Mouse (Mus musculus) left cerebral cortex, postnatal 10 days (tissue): ENCODE measurements around the gene 1700017D01Rik. TPM values are rescaled to one million over a fixed set of nuclear protein-coding genes. Genes with fewer than 3 reads are reported as not detected.

Source experiments
- DNase-seq, 2 experiments: peaks; one replicate each; pipeline ENCODE4 v3.0.0; 2021 to 2022; ENCODE audit warnings: low spot score in 2 of 2, mixed read lengths in 1 of 2; ENCODE audit errors: extremely low spot score in 1 of 2
- intact Hi-C: fragments of 180-260 bp; cut with DNase I; formaldehyde crosslinking; loops from one replicate; pipeline ENCODE4 v1.15.1; 2025
- total RNA-seq, 2 experiments: library from RNA; stranded (reverse); gene quantifications; 2 replicates each; pipeline ENCODE4 v1.2.3; 2021

Gene 1700017D01Rik
- total RNA-seq, 2 experiments from 2014 or later, result not detected

DNA sequence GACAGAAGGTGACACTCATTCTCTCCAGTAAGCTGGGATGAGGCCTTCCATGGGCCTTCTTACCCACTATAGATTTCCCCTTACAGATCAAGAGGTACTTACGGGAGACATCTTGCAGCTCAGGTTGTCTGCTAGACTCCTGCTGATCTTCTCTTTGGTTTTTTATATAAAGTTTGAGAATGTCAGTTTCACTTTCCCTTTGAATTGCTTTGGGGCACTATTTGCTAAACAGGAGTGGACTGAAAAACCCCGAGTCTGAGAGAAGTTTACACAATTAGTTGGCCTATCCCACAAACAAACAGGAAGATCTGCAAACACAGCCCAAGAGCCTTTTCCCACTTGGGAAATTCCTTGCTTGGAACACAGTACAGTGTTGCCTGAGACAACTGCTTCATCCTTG, 80.4 kb downstream of the 1700017D01Rik start:
- intact Hi-C loops, result no loop called here
- DNase-seq, result no peak

DNA sequence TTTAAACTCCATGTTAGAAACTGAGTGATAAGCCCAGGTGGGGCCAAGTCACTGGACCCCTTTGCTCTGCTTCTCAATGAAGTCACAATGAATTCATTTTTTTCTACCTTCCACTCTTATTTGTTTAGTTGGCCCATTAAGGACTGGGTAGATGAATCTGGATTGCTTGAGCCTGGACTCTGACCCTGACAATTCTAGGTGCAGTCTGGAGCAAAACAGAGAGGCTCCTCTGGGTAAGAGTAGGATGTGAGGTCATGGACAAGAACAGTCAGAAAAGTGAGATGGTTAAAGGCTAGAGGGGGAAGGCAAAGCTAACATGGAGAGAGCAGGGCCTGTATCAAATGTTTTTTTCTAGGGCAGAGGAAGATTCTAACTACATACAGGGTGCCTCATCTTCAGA, 81.2 kb downstream of the 1700017D01Rik start:
- no peak for DNase-seq
- intact Hi-C loops, result no loop called here

DNA sequence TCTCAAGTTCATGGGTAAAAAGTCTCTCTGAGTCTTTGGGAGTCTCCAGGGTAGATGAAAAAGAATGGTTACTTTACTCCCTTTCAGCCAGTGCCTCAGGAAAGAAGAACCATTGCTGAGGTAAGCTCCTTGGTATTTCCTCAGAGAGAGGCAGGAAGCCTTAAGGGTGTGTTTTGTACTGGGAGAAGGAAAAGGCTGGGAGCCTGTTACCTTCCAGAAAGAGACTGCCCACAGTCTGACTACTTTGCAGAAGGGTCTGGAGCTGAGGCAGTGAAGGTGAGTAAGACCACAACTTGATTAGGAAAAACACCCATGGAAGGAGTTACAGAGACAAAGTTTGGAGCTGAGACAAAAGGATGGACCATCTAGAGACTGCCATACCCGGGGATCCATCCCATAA, 82.2 kb downstream of the 1700017D01Rik start:
- no peak for DNase-seq
- intact Hi-C loops, result no loop called here

DNA sequence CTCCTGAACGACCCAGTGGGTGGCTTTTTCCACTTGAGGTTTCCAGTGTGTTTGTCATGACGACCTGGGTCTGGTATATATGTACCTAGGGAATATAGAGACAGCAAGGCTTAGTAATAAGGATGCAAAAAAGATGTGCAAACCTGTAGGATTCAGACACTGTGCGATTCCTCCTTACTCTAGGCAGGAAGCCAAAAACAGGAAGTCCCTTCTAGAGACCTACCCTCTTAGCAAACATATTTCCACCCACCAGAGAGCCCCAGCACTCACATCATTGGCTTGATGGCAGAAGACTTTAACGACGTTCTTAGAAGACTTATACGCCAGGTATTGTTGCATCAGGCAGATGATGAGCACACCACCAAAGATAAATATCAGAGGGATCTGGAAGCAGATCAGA, 82.7 kb downstream of the 1700017D01Rik start:
- intact Hi-C loops, result no loop called here

More for the DNA sequence above, 82.7 kb downstream of the 1700017D01Rik start:
- DNase-seq, result no peak

Other genes with a start within 250 kb of the 1700017D01Rik start
- 10 to 100 TPM; 38.3 to 43.9 TPM for gene Tmem109, start 248.9 kb downstream of the 1700017D01Rik start, total RNA-seq
- 100 to 1,000 TPM; 198 to 199 TPM for gene Prpf19, start 235.6 kb downstream of the 1700017D01Rik start, total RNA-seq
- gene Zp1, start 210.2 kb downstream of the 1700017D01Rik start, total RNA-seq, result not detected
- gene Ptgdr2, start 193.7 kb downstream of the 1700017D01Rik start, total RNA-seq, result under 1 TPM; 0.21 to 0.34 TPM
- 10 to 100 TPM in 1 of 2 experiments, 1 to 10 TPM in 1; 9.6 to 10.2 TPM for gene Ccdc86, start 181.6 kb downstream of the 1700017D01Rik start, total RNA-seq
- not detected for gene Ms4a10, start 156.2 kb downstream of the 1700017D01Rik start, total RNA-seq
- gene Ms4a15, start 137.6 kb downstream of the 1700017D01Rik start, total RNA-seq, result not detected
- not detected for gene Ms4a18, start 112.8 kb downstream of the 1700017D01Rik start, total RNA-seq
- gene Ms4a8a, start 49.8 kb downstream of the 1700017D01Rik start, total RNA-seq, result under 1 TPM in 1 of 2 experiments, not detected in 1; 0.43 TPM
- not detected for gene 1700025F22Rik, start 34.4 kb upstream of the 1700017D01Rik start, total RNA-seq
- not detected for gene Ms4a13, start 65.9 kb upstream of the 1700017D01Rik start, total RNA-seq
- gene Ms4a12, start 101.6 kb upstream of the 1700017D01Rik start, total RNA-seq, result not detected
- gene Ms4a1, start 135.4 kb upstream of the 1700017D01Rik start, total RNA-seq, result under 1 TPM in 1 of 2 experiments, not detected in 1; 0.17 TPM
- gene Ms4a5, start 153.0 kb upstream of the 1700017D01Rik start, total RNA-seq, result not detected
- not detected for gene Ms4a14, start 183.6 kb upstream of the 1700017D01Rik start, total RNA-seq
- 1 to 10 TPM in 1 of 2 experiments, not detected in 1; 1.1 TPM for gene Ms4a7, start 205.3 kb upstream of the 1700017D01Rik start, total RNA-seq
- 1 to 10 TPM in 1 of 2 experiments, under 1 TPM in 1; 0.59 to 1.3 TPM for gene Ms4a4a, start 244.6 kb upstream of the 1700017D01Rik start, total RNA-seq